Mouse (Mus musculus): Measurements from ENCODE around the gene Dclk1. TPM values are rescaled to one million over a fixed set of nuclear protein-coding genes. Genes with fewer than 3 reads are reported as not detected.

Dclk1 gene
- polyA plus RNA-seq, 1 experiment from 2014 or later = 84.6 TPM

- ATAC-seq (ENCODE audit: low FRiP score, low read depth) = peak; percentile 55; the same call in 1 of the 2 replicates
- Histone ChIP-seq H3K27me3 (no peaks in the 10 kb centered on the region; the same call in 1 of the 2 replicates), H3K9me3 (no peaks in the 10 kb centered on the region), H3K4me1 (peaks cover 58% of the 10 kb centered on the region), H3K27ac (peak overlapping the region; percentile 63; the same call in 1 of the 2 replicates), H3K9ac (no peak overlapping the region; the same call in 1 of the 2 replicates), H3K4me2 (replicated peaks) (peak overlapping the region; percentile 38), H3K36me3 (no peaks in the 10 kb centered on the region), H3K4me3 (no peak overlapping the region)
- 33% methylated on average over 9 of the region's 9 CpGs for WGBS
Observed at GRCm38 (mm10) chr3:55524491-55525195, 282.5 kb downstream of the Dclk1 start.

GRCm38 (mm10) chr3:55526470-55526869, 284.3 kb downstream of the Dclk1 start:
- H3K36me3 ChIP-seq = no peaks in the 10 kb centered on the region
- no peak overlapping the region for H3K4me3 ChIP-seq
- H3K4me1 ChIP-seq = peaks cover 71% of the 10 kb centered on the region
- no peak overlapping the region for H3K9ac ChIP-seq
- no peaks in the 10 kb centered on the region for H3K9me3 ChIP-seq
- H3K27me3 ChIP-seq = no peaks in the 10 kb centered on the region; the same call in 1 of the 2 replicates
- peak; percentile 42 for ATAC-seq (ENCODE audit: low FRiP score, low read depth)
- H3K4me2 ChIP-seq (replicated peaks) = no peak overlapping the region
- 27% methylated on average over 3 of the region's 3 CpGs for WGBS
- H3K27ac ChIP-seq = no peak overlapping the region

GRCm38 (mm10) chr3:55527566-55527965, 285.4 kb downstream of the Dclk1 start:
- no peaks in the 10 kb centered on the region for H3K36me3 ChIP-seq
- H3K4me3 ChIP-seq = no peak overlapping the region
- WGBS = 54% methylated on average over 1 of the region's 1 CpGs
- ATAC-seq (ENCODE audit: low FRiP score, low read depth) = no peak
- no peak overlapping the region for H3K4me2 ChIP-seq (replicated peaks)
- no peak overlapping the region for H3K27ac ChIP-seq
- H3K4me1 ChIP-seq = peaks cover 71% of the 10 kb centered on the region
- no peak overlapping the region for H3K9ac ChIP-seq
- H3K9me3 ChIP-seq = no peaks in the 10 kb centered on the region
- H3K27me3 ChIP-seq = no peaks in the 10 kb centered on the region; the same call in 1 of the 2 replicates

GRCm38 (mm10) chr3:55528012-55528411, 285.8 kb downstream of the Dclk1 start:
- no peaks in the 10 kb centered on the region; the same call in 1 of the 2 replicates for H3K27me3 ChIP-seq
- H3K4me2 ChIP-seq (replicated peaks) = no peak overlapping the region
- H3K9me3 ChIP-seq = no peaks in the 10 kb centered on the region
- 85% methylated on average over 5 of the region's 5 CpGs for WGBS
- ATAC-seq (ENCODE audit: low FRiP score, low read depth) = no peak
- H3K4me3 ChIP-seq = no peak overlapping the region
- H3K9ac ChIP-seq = no peak overlapping the region
- H3K27ac ChIP-seq = no peak overlapping the region
- H3K4me1 ChIP-seq = peaks cover 73% of the 10 kb centered on the region
- no peaks in the 10 kb centered on the region for H3K36me3 ChIP-seq

- 80% methylated on average over 2 of the region's 2 CpGs for WGBS
Observed at GRCm38 (mm10) chr3:55529414-55529813, 287.2 kb downstream of the Dclk1 start.

GRCm38 (mm10) chr3:55531204-55532044, 289.3 kb downstream of the Dclk1 start:
- no peak overlapping the region for H3K9ac ChIP-seq
- H3K36me3 ChIP-seq = no peaks in the 10 kb centered on the region
- H3K4me2 ChIP-seq (replicated peaks) = peak overlapping the region; percentile 45
- peaks cover 73% of the 10 kb centered on the region for H3K4me1 ChIP-seq
- H3K4me3 ChIP-seq = no peak overlapping the region
- ATAC-seq (ENCODE audit: low FRiP score, low read depth) = peak; percentile 58; the same call in 1 of the 2 replicates
- no peaks in the 10 kb centered on the region for H3K27me3 ChIP-seq
- WGBS = 20% methylated on average over 14 of the region's 14 CpGs
- H3K27ac ChIP-seq = peak overlapping the region; percentile 72
- no peaks in the 10 kb centered on the region for H3K9me3 ChIP-seq

More at GRCm38 (mm10) chr3:55529414-55529813, 287.2 kb downstream of the Dclk1 start:
- Histone ChIP-seq H3K4me1 (peaks cover 73% of the 10 kb centered on the region), H3K4me2 (replicated peaks) (no peak overlapping the region), H3K9ac (no peak overlapping the region), H3K36me3 (no peaks in the 10 kb centered on the region), H3K4me3 (no peak overlapping the region), H3K9me3 (no peaks in the 10 kb centered on the region), H3K27ac (no peak overlapping the region), H3K27me3 (no peaks in the 10 kb centered on the region; the same call in 1 of the 2 replicates)
- no peak for ATAC-seq (ENCODE audit: low FRiP score, low read depth)

- H3K27ac ChIP-seq = peak overlapping the region; percentile 72
- H3K9me3 ChIP-seq = no peaks in the 10 kb centered on the region
- no peak overlapping the region for H3K4me3 ChIP-seq
- peak overlapping the region; percentile 45 for H3K4me2 ChIP-seq (replicated peaks)
- H3K9ac ChIP-seq = no peak overlapping the region
- H3K27me3 ChIP-seq = no peaks in the 10 kb centered on the region
- WGBS = 17% methylated on average over 17 of the region's 17 CpGs
- H3K36me3 ChIP-seq = no peaks in the 10 kb centered on the region
- ATAC-seq (ENCODE audit: low FRiP score, low read depth) = peak; percentile 16; the same call in 1 of the 2 replicates
- H3K4me1 ChIP-seq = peaks cover 76% of the 10 kb centered on the region
Observed at GRCm38 (mm10) chr3:55532175-55532973, 290.2 kb downstream of the Dclk1 start.

GRCm38 (mm10) chr3:55535591-55536200, 293.5 kb downstream of the Dclk1 start:
- no peaks in the 10 kb centered on the region for H3K9me3 ChIP-seq
- H3K4me2 ChIP-seq (replicated peaks) = no peak overlapping the region
- no peak overlapping the region for H3K9ac ChIP-seq
- H3K4me3 ChIP-seq = no peak overlapping the region
- H3K36me3 ChIP-seq = no peaks in the 10 kb centered on the region
- H3K27me3 ChIP-seq = no peaks in the 10 kb centered on the region
- H3K4me1 ChIP-seq = peaks cover 92% of the 10 kb centered on the region
- ATAC-seq (ENCODE audit: low FRiP score, low read depth) = no peak
- H3K27ac ChIP-seq = no peak overlapping the region
- 52% methylated on average over 9 of the region's 9 CpGs for WGBS

GRCm38 (mm10) chr3:55536901-55537300, 294.7 kb downstream of the Dclk1 start:
- Histone ChIP-seq H3K4me3 (no peak overlapping the region), H3K27ac (peak overlapping the region; percentile 52), H3K9ac (no peak overlapping the region), H3K4me1 (peaks cover 84% of the 10 kb centered on the region), H3K36me3 (no peaks in the 10 kb centered on the region), H3K4me2 (replicated peaks) (no peak overlapping the region), H3K9me3 (no peaks in the 10 kb centered on the region), H3K27me3 (no peaks in the 10 kb centered on the region)
- WGBS = 9% methylated on average over 6 of the region's 6 CpGs
- peak; percentile 54 for ATAC-seq (ENCODE audit: low FRiP score, low read depth)

GRCm38 (mm10) chr3:55537714-55538113, 295.6 kb downstream of the Dclk1 start:
- H3K27me3 ChIP-seq = no peaks in the 10 kb centered on the region
- no peak for ATAC-seq (ENCODE audit: low FRiP score, low read depth)
- WGBS = 12% methylated on average over 5 of the region's 5 CpGs
- H3K4me1 ChIP-seq = peaks cover 84% of the 10 kb centered on the region
- H3K36me3 ChIP-seq = no peaks in the 10 kb centered on the region
- H3K4me3 ChIP-seq = no peak overlapping the region
- H3K27ac ChIP-seq = peak overlapping the region; percentile 52; the same call in 1 of the 2 replicates
- peak overlapping the region; percentile 11; the same call in 1 of the 2 replicates for H3K4me2 ChIP-seq (replicated peaks)
- H3K9me3 ChIP-seq = no peaks in the 10 kb centered on the region
- H3K9ac ChIP-seq = no peak overlapping the region

- H3K9ac ChIP-seq = no peak overlapping the region
- H3K9me3 ChIP-seq = no peaks in the 10 kb centered on the region
- H3K4me3 ChIP-seq = no peak overlapping the region
- no peaks in the 10 kb centered on the region for H3K36me3 ChIP-seq
- 39% methylated on average over 4 of the region's 4 CpGs for WGBS
- H3K27ac ChIP-seq = 0 out of 2 replicates have a peak overlapping the region, but pooled peaks have one; percentile 28
- peaks cover 85% of the 10 kb centered on the region for H3K4me1 ChIP-seq
- H3K27me3 ChIP-seq = no peaks in the 10 kb centered on the region
- no peak for ATAC-seq (ENCODE audit: low FRiP score, low read depth)
- no peak overlapping the region for H3K4me2 ChIP-seq (replicated peaks)
Observed at GRCm38 (mm10) chr3:55539400-55539799, 297.2 kb downstream of the Dclk1 start.

All from limb, embryonic 13.5 days (tissue).